Mouse (Mus musculus): ENCODE results near the gene Trpc2. TPM values are rescaled to one million over a fixed set of nuclear protein-coding genes. Genes with fewer than 3 reads are reported as not detected.

The Trpc2 gene
- total and polyA plus RNA-seq, 3 experiments: not detected

- peaks cover 0 to 5% of the 10 kb centered on the region in 2 experiments; a peak in 1 of 4 replicates for H3K36me3 ChIP-seq (ENCODE audit: control insufficient read depth in 1 of 2, insufficient read depth in 2 of 2, low read length in 2 of 2)
- no peaks in the 10 kb centered on the region for H3K79me2 ChIP-seq (ENCODE audit: control insufficient read depth, insufficient read depth, low read length, poor library complexity)
- no peak for DNase-seq (ENCODE audit: low read depth, low spot score)
- TF ChIP-seq POLR2AphosphoS5 (IDR thresholded peaks at IDR 0.05; ENCODE audit: borderline replicate concordance, low read depth, low read length): no peak
- TF ChIP-seq MXI1 (IDR thresholded peaks at IDR 0.05; ENCODE audit: low read depth, low read length): no peak
- no peak for TF ChIP-seq TAL1 (IDR thresholded peaks at IDR 0.05; ENCODE audit: low read length)
- no peak for TF ChIP-seq JUND (IDR thresholded peaks at IDR 0.05; ENCODE audit: low read depth, low read length)
- no peak for TF ChIP-seq UBTF (IDR thresholded peaks at IDR 0.05; ENCODE audit: borderline replicate concordance, insufficient read depth, low read depth, low read length)
- no peak for TF ChIP-seq KAT2A (conservative IDR thresholded peaks at IDR 0.05; ENCODE audit: low read depth, low read length)
- TF ChIP-seq GABPA (IDR thresholded peaks at IDR 0.05; ENCODE audit: low read depth, low read length): no peak
- no peak for TF ChIP-seq GATA1 (IDR thresholded peaks at IDR 0.05; ENCODE audit: low read depth, low read length)
- TF ChIP-seq MYC (IDR thresholded peaks at IDR 0.05; ENCODE audit: low read depth, low read length): no peak
- TF ChIP-seq ZNF384 (IDR thresholded peaks at IDR 0.05; ENCODE audit: low read depth, low read length): no peak
- TF ChIP-seq POLR2A (IDR thresholded peaks at IDR 0.05; ENCODE audit: control insufficient read depth in 1 of 2, insufficient read depth in 1 of 2, low read depth in 1 of 2, low read length in 2 of 2, poor library complexity in 1 of 2): no peak
- no peak for TF ChIP-seq CTCF (IDR thresholded peaks at IDR 0.05 in 2 of 3, conservative IDR thresholded peaks at IDR 0.05 in 1 of 3; ENCODE audit: control insufficient read depth in 1 of 3, insufficient read depth in 1 of 3, low read depth in 2 of 3, low read length in 3 of 3, poor library complexity in 1 of 3, severe bottlenecking in 1 of 3)
- no peak for TF ChIP-seq HCFC1 (IDR thresholded peaks at IDR 0.05; ENCODE audit: low read depth, low read length)
- TF ChIP-seq BHLHE40 (IDR thresholded peaks at IDR 0.05; ENCODE audit: borderline replicate concordance, low read depth, low read length): no peak
- TF ChIP-seq TCF12 (IDR thresholded peaks at IDR 0.05; ENCODE audit: low read depth, low read length): no peak
- TF ChIP-seq ETS1 (IDR thresholded peaks at IDR 0.05; ENCODE audit: low read depth, low read length): no peak
- H3K4me1 ChIP-seq (ENCODE audit: control insufficient read depth in 1 of 2, insufficient read depth in 2 of 2, low read length in 2 of 2): no peaks in the 10 kb centered on the region
- no peak overlapping the region for H3K27ac ChIP-seq (ENCODE audit: control insufficient read depth, low read depth, low read length)
- H3K4me3 ChIP-seq (ENCODE audit: control insufficient read depth in 1 of 2, insufficient read depth in 1 of 2, low read depth in 2 of 2, low read length in 2 of 2): no peak overlapping the region
- no peak overlapping the region for H3K9ac ChIP-seq (ENCODE audit: control insufficient read depth, low read depth, low read length, poor library complexity, severe bottlenecking)
- H3K9me3 ChIP-seq (replicated peaks; ENCODE audit: insufficient read depth, low read length): no peaks in the 10 kb centered on the region
- no peaks in the 10 kb centered on the region for H3K27me3 ChIP-seq (ENCODE audit: control insufficient read depth in 1 of 2, insufficient read depth in 2 of 2, low read length in 2 of 2)
Observed at GRCm38 (mm10) chr7:102035534-102035933, 47.4 kb upstream of the Trpc2 start.

GRCm38 (mm10) chr7:102037318-102037717, 45.6 kb upstream of the Trpc2 start:
- Histone ChIP-seq H3K4me1 (ENCODE audit: control insufficient read depth in 1 of 2, insufficient read depth in 2 of 2, low read length in 2 of 2) (no peaks in the 10 kb centered on the region), H3K36me3 (ENCODE audit: control insufficient read depth in 1 of 2, insufficient read depth in 2 of 2, low read length in 2 of 2) (peaks cover 0 to 5% of the 10 kb centered on the region in 2 experiments; a peak in 1 of 4 replicates), H3K4me3 (ENCODE audit: control insufficient read depth in 1 of 2, insufficient read depth in 1 of 2, low read depth in 2 of 2, low read length in 2 of 2) (no peak overlapping the region), H3K9me3 (replicated peaks; ENCODE audit: insufficient read depth, low read length) (no peaks in the 10 kb centered on the region), H3K27me3 (ENCODE audit: control insufficient read depth in 1 of 2, insufficient read depth in 2 of 2, low read length in 2 of 2) (no peaks in the 10 kb centered on the region), H3K27ac (ENCODE audit: control insufficient read depth, low read depth, low read length) (no peak overlapping the region), H3K9ac (ENCODE audit: control insufficient read depth, low read depth, low read length, poor library complexity, severe bottlenecking) (no peak overlapping the region), H3K79me2 (ENCODE audit: control insufficient read depth, insufficient read depth, low read length, poor library complexity) (no peaks in the 10 kb centered on the region)
- TF ChIP-seq ZKSCAN1 (IDR thresholded peaks at IDR 0.05; ENCODE audit: low read depth, low read length) (no peak), MYC (IDR thresholded peaks at IDR 0.05; ENCODE audit: low read depth, low read length) (no peak), JUND (IDR thresholded peaks at IDR 0.05; ENCODE audit: low read depth, low read length) (no peak), POLR2A (IDR thresholded peaks at IDR 0.05; ENCODE audit: control insufficient read depth in 1 of 2, insufficient read depth in 1 of 2, low read depth in 1 of 2, low read length in 2 of 2, poor library complexity in 1 of 2) (no peak), TBP (IDR thresholded peaks at IDR 0.05; ENCODE audit: low read depth, low read length) (no peak), MEF2A (IDR thresholded peaks at IDR 0.05; ENCODE audit: extremely low read depth, insufficient replicate concordance, low read depth, low read length, poor library complexity, severe bottlenecking) (no peak), CTCF (IDR thresholded peaks at IDR 0.05 in 2 of 3, conservative IDR thresholded peaks at IDR 0.05 in 1 of 3; ENCODE audit: control insufficient read depth in 1 of 3, insufficient read depth in 1 of 3, low read depth in 2 of 3, low read length in 3 of 3, poor library complexity in 1 of 3, severe bottlenecking in 1 of 3) (no peak), SMC3 (IDR thresholded peaks at IDR 0.05; ENCODE audit: low read depth, low read length) (no peak), RAD21 (IDR thresholded peaks at IDR 0.05; ENCODE audit: low read depth, low read length) (no peak), ELF1 (IDR thresholded peaks at IDR 0.05; ENCODE audit: low read depth, low read length) (no peak)
- DNase-seq (ENCODE audit: low read depth, low spot score): no peak
